Mouse (Mus musculus): ENCODE data around the gene Angptl1. TPM values are rescaled to one million over a fixed set of nuclear protein-coding genes. Genes with fewer than 3 reads are reported as not detected.

Gene Angptl1
- 1.4 and 1.9 TPM in 2 replicates for polyA plus RNA-seq (2012; rRNA removed)

DNA sequence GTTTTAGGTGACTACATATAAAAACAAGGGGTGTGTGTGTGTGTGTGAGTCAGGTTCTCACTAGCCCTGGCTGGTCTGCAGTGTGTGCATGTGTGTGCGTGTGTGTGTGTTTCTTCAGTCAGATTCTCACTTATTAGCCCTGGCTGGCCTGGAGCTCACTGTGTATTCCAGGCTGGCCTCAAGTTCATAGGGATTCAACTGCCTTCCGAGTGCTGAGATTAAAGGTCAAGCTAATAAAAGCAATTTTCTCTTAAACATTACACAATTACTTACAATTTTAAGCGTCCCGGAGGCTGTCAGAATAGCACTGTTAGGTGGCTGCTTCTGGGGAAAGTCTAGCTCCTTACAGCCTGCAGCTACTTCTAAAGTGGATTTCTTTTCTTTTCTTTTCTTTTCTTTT is at the start of gene Angptl1:
Angptl1 (plus strand) TSS at position 386 of the 400 bp plus-strand sequence.
- DNase-seq (ENCODE audit: extremely low spot score in 1 of 2, low spot score in 1 of 2): no peak

- no peak for DNase-seq (ENCODE audit: extremely low spot score in 1 of 2, low spot score in 1 of 2)
Measured at GRCm38 (mm10) chr1:156789844-156790490, 48.4 kb upstream of the Angptl1 start.

GRCm38 (mm10) chr1:156796251-156796650 is 42.1 kb upstream of the Angptl1 start:
- DNase-seq (ENCODE audit: extremely low spot score in 1 of 2, low spot score in 1 of 2): no peak

DNA sequence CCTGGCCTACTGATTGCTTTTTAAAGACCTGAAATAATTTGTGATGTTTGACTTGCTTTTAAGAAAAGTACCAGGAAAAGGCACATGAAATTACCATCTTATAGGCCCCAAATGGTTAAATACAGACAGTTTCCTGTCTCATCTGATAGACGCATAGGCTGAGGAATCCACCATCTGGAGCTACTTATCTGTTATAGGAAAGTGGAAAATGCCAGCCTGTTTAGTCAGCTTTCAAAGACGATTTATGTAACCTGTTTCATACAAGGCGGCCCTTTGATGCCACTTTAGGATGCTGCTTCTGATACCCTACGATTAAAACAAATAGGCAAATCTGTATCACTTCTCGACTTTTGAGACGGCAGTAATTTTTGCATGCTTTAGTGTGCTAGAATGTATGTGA is 37.1 kb upstream of the Angptl1 start:
- no peak for DNase-seq (ENCODE audit: extremely low spot score in 1 of 2, low spot score in 1 of 2)

DNA sequence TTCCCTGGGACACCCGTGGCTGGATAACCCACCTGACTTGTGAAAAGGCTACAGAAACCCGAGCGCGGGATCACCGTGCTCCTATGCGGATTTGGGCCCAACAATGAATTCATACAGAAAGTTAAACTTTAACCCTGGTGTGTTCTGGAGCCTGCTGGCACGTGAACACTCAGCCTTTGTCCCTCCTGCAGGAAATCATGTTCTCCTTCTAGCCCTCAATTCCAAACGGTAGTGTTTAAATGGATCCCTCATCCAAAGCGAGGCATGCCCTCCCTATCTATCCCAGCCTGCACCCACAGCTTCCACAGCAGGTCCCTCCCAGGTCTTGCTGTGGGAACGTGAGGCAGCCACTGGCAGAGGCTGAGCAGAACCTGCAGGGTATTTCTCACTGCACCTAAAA is 30.0 kb upstream of the Angptl1 start:
- no peak for DNase-seq (ENCODE audit: extremely low spot score in 1 of 2, low spot score in 1 of 2)

DNA sequence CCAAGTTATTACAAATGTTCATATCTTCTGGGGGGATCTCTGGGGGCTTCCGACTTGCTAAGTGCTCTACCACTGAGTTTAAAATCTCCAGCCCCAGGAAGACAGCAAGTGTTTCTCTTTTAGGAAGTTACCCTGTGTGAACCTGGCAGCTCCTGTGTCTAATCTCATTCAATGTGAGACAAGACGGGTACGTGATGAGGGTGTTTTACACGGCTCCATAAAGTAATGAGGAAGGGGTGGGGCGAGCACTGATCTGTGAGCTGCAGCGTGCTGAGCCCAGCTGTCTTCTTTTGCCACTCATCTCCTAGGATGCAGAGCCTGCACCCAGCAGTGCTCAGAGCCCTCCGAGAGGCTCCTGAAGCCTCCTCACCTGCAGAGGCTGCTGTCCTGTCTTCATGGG is 26.4 kb upstream of the Angptl1 start:
- no peak for DNase-seq (ENCODE audit: extremely low spot score in 1 of 2, low spot score in 1 of 2)

DNA sequence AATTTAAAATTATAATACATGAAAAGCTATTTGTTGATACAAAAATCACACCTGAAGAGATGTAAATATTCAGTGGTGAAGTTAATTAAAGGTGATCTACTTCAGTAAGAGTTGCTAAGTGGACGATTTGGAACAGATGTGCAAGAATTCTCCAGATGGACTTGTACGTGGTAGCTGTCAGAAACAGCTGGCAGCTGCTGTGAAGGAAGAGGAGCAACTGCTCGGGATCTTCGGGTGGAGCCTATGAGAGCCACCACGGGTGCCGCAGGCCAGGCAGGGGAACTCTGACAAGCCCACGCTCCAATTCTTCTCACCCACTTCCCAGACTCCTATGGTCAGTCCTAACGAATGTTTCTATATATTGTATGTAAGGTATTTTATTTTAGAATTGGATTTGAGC is 25.6 kb upstream of the Angptl1 start:
- no peak for DNase-seq (ENCODE audit: extremely low spot score in 1 of 2, low spot score in 1 of 2)

- DNase-seq (ENCODE audit: extremely low spot score in 1 of 2, low spot score in 1 of 2): no peak
Measured at GRCm38 (mm10) chr1:156813485-156813884, 24.9 kb upstream of the Angptl1 start.

DNA sequence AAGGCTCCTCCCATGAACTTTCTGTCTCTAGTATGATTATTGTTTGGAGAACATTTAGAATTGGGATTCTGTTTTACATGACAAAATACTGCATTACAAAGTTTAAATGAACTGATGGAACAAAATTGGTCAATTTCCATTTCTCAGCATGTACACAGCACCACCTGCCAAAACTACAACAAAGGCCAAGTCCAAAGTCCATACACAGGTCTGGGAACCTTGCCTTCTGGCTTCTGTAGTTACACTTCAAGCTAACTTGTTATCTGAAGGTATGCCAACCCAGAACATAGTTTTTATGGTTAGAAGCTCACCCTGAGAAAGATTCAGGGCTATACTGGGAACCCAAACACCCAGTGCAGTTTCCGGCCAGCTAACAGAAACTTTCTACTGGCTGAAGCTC is 19.1 kb upstream of the Angptl1 start:
- no peak for DNase-seq (ENCODE audit: extremely low spot score in 1 of 2, low spot score in 1 of 2)

DNA sequence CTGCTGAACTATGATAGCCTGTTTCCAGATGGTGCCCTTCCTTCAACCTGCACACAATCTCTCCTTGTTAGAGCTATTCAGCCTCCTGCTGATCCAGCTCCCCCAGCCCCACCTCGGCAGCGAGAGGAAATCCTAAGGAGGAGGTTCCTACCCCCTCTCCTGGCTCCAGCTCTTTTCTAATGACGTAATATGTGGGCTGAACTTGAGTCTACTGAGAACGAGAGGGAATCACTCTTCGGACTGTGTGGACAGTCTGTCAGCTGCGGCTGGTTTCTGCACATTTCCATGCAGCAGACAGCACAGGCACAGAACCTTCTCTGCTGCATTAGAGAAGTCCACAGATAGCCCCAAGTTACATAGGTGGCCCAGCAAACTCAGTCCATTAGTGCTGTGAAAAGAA is 333 bp downstream of the Angptl1 start:
- DNase-seq (ENCODE audit: extremely low spot score in 1 of 2, low spot score in 1 of 2): peak in 1 of 2 experiments; percentile 56

DNA sequence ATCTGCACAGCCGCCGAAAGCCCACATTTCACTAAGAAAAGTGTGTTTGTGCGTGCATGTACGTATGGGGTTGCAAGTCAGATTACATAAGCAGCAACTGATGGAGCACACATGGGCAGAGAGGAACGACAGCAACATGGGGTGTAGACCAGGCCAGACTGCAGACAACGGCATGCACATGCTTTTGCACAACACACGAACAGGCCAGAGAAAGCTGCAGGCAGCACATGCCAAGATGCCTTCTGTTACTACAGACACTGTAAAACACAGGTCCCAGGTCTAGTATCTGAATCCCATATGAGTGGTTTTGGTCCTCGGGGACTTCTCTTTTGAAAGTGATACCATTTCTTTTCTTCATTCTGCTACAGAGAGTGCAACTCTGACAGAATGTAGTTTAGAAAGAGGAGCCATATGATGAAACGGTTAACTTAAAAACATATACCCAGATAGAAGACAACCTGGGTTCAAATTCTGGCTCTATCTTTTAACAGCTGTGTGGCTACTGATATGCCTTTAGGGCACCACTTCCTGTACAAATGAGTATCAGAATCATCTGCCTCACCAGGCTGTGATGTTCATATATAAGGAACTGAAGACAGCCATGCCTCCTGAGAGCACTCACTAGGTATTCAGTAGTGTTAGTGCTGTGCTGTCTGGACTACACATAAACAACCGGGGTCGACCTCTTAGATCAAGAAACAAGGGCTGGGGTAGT is 3.4 kb downstream of the Angptl1 start:
- peak in 1 of 2 experiments; percentile 40 for DNase-seq (ENCODE audit: extremely low spot score in 1 of 2, low spot score in 1 of 2)

- peak in 1 of 2 experiments; percentile 26 for DNase-seq (ENCODE audit: extremely low spot score in 1 of 2, low spot score in 1 of 2)
Measured at GRCm38 (mm10) chr1:156847098-156847497, 8.7 kb downstream of the Angptl1 start.

DNA sequence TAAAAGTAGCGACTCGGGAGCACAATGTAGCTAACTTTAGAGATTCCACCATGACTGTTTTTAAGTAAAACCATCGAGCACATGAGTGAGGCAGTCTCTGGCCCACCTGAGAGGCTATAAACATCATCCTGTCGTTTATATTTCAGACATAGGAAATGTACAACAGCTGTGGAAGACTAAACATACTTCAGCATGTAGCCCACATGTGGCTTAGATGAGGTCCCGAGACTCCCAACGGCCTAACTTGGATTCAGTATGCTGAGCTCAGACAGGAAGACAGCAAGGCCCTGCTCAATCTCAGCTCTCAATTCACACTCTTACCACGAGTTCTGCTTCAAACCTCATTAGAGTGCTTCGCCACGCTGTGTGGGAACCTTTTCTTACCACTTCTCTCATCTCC is 14.0 kb downstream of the Angptl1 start:
- peak in 1 of 2 experiments; percentile 28 for DNase-seq (ENCODE audit: extremely low spot score in 1 of 2, low spot score in 1 of 2)

DNA sequence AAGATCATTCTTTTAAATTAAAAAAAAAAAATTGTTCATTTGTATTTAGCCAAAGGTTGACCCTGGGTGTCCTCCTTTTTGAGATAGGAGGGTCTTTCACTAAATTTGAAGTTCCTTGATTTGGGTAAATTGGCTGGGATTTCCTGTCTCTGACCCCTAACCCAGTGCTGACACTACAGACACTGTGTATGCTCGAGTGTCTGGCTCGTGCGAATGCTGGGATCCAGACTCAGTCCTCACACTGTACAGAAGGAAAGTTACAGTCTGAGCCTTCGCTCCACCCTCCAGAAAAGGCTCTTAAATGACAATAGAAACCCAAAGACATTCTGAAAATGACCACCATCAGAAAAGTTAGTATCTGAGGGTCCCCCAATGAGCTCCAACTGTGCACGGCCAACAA is 14.5 kb downstream of the Angptl1 start:
- no peak for DNase-seq (ENCODE audit: extremely low spot score in 1 of 2, low spot score in 1 of 2)

GRCm38 (mm10) chr1:156854558-156854957 is 16.2 kb downstream of the Angptl1 start:
- DNase-seq (ENCODE audit: extremely low spot score in 1 of 2, low spot score in 1 of 2): no peak

GRCm38 (mm10) chr1:156856666-156857065 is 18.3 kb downstream of the Angptl1 start:
- no peak for DNase-seq (ENCODE audit: extremely low spot score in 1 of 2, low spot score in 1 of 2)

DNA sequence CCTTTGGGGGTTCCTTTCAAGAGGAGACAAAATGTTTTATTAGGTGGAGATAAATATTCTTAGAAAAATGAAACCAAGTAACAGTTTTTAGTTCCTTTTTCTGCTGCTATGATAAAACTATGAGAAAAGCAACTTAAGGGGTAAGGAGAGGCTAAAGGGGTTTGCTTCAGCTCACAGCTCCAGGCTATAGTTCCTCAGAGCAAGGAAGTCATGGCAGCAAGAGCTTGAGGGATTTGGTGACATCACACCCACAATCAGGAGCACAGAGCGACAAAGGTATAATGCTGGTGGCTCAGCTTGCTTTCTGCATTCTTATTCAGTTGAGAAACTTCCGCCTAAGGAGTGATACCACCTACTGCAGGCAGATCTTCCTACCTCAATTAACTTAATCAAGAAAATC is 20.8 kb downstream of the Angptl1 start:
- no peak for DNase-seq (ENCODE audit: extremely low spot score in 1 of 2, low spot score in 1 of 2)

- no peak for DNase-seq (ENCODE audit: extremely low spot score in 1 of 2, low spot score in 1 of 2)
Measured at GRCm38 (mm10) chr1:156859711-156860250, 21.4 kb downstream of the Angptl1 start.

DNA sequence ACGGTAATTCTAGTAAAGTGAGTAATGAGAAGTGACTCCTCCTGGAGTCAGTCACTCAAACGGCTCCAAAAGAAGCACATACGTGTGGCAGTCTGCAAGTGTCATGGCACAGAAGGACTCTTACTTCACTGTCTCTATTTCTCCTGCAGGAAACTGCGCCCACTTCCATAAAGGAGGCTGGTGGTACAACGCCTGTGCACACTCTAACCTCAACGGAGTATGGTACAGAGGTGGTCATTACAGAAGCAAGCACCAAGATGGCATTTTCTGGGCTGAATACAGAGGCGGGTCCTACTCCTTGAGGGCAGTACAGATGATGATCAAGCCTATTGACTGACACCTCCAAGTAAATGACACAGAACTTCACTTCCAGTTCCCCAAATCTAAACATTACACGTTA is 21.9 kb downstream of the Angptl1 start:
- DNase-seq (ENCODE audit: extremely low spot score in 1 of 2, low spot score in 1 of 2): no peak

DNA sequence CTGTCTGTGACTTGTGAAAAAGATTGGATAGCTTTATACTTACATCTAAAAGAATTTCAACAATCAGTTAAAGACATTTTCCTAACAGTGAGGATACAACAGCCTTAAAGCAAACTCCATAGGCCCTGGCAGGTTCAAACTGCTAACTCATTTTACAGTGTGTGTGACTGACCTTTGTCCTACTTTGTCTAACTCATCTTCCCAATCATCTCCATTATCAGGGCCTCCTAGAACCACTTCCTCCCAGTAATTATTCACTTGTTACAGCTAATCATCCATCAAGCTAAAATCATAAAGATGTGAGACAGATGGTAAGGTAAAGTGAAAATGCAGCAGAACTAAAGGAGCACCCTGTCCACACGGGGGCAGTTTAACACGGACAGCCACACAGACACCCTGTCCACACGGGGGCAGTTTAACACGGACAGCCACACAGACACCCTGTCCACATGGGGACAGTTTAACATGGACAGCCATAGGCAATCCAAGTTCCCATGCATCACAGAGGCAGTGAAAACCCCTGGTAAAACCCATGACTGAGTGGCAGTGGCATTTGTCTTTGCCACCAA is 23.2 kb downstream of the Angptl1 start:
- no peak for DNase-seq (ENCODE audit: extremely low spot score in 1 of 2, low spot score in 1 of 2)

GRCm38 (mm10) chr1:156863726-156864125 is 25.4 kb downstream of the Angptl1 start:
- no peak for DNase-seq (ENCODE audit: extremely low spot score in 1 of 2, low spot score in 1 of 2)

DNA sequence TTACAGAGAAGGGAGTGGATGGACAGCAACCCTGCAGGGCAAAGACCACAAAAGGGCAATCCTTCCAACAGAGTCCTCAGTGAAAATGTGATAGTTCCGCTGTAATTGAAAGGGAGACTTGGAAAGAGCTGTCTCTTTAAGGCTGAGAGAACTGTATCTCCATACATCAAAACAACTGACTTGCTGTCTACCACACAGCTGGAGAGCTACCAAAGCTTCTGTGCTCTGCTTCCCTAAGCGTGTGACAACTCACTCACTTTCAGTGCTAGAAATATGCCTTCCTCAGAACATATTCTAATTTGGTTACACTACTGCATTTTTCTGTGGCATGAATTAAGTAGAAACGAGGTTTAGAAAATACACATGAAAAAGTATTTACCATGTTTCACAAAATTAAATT is 25.9 kb downstream of the Angptl1 start:
- DNase-seq (ENCODE audit: extremely low spot score in 1 of 2, low spot score in 1 of 2): peak; percentile 38 to 70

Measured in frontal cortex, adult 2 months (tissue).